Mouse (Mus musculus) limb, embryonic 10.5 days (tissue): ENCODE results near the gene Foxj3. TPM values are rescaled to one million over a fixed set of nuclear protein-coding genes. Genes with fewer than 3 reads are reported as not detected.

Source experiments
- DNase-seq: peaks from one replicate; pipeline ENCODE4 v3.0.0-alpha.2; 2017; ENCODE audit warnings: low spot score
- H3K27ac ChIP-seq: fragments of 300-500 bp; sonication (generic); 2 replicates; pipeline ENCODE4 v1.5.1; 2016; ENCODE audit warnings: mild to moderate bottlenecking
- H3K27me3 ChIP-seq: fragments of 300-500 bp; sonication (generic); 2 replicates; pipeline ENCODE4 v1.6.1; 2016; ENCODE audit warnings: low read depth, mild to moderate bottlenecking; ENCODE audit not compliant: poor library complexity, severe bottlenecking
- H3K36me3 ChIP-seq: fragments of 300-500 bp; sonication (generic); 2 replicates; pipeline ENCODE4 v1.6.1; 2016; ENCODE audit warnings: mild to moderate bottlenecking, moderate library complexity
- H3K4me1 ChIP-seq: fragments of 300-500 bp; sonication (generic); 2 replicates; pipeline ENCODE4 v1.6.1; 2016
- H3K4me3 ChIP-seq: fragments of 300-500 bp; sonication (generic); 2 replicates; pipeline ENCODE4 v1.5.1; 2016; ENCODE audit warnings: mild to moderate bottlenecking, moderate library complexity
- H3K9me3 ChIP-seq: fragments of 300-500 bp; sonication (generic); replicated peaks from 2 replicates; pipeline ENCODE4 v1.6.1; 2016; ENCODE audit warnings: mild to moderate bottlenecking
- WGBS: fragments of 180-500 bp; shearing (Covaris S2); methylation state at CpG from one replicate; pipeline ENCODE4 v1.1.7; 2016; 5-methylcytosine and 5-hydroxymethylcytosine counted together
- polyA plus RNA-seq: library from polyadenylated mRNA; unstranded; fragments of >200 nt; fragmentation: Nextera tagmentation; extraction: Ambion mirVana; gene quantifications from 2 replicates; pipeline ENCODE4 v1.2.1, GENCODE M21; 2016

Foxj3 gene
- polyA plus RNA-seq, 1 experiment from 2014 or later, result 25.2 TPM

DNA sequence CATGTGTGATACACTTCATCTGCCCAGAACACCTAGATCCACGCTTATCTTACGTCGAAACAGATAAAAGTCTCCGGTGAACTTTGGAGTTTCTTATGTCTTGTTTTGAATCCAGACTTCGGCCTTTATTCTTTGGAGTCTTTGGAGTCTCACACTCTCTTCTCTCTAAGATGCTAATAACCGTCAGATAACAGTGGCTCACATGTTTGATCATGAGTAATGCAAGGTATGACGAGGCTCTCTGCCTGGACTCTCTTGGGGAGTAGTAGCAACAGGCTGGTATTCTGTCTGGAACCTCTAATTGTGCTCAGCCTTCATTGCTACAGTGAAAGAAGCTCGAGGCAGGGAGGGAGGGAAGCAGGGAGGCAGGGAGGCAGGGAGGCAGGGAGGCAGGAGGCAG lies 123.2 kb downstream of the Foxj3 start:
- no peaks in the 10 kb centered on the region for H3K9me3 ChIP-seq
- 87% methylated on average over 8 of the region's 8 CpGs for WGBS
- no peak for DNase-seq
- H3K27me3 ChIP-seq, result no peaks in the 10 kb centered on the region
- H3K27ac ChIP-seq, result no peak overlapping the region
- H3K4me3 ChIP-seq, result no peak overlapping the region
- H3K4me1 ChIP-seq, result no peaks in the 10 kb centered on the region
- H3K36me3 ChIP-seq, result no peaks in the 10 kb centered on the region

GRCm38 (mm10) chr4:119662151-119662550 lies 125.3 kb downstream of the Foxj3 start:
- Histone ChIP-seq H3K9me3 (no peaks in the 10 kb centered on the region), H3K4me1 (no peaks in the 10 kb centered on the region), H3K27ac (no peak overlapping the region), H3K36me3 (no peaks in the 10 kb centered on the region), H3K27me3 (no peaks in the 10 kb centered on the region), H3K4me3 (no peak overlapping the region)
- 88% methylated on average over 4 of the region's 4 CpGs for WGBS
- DNase-seq, result no peak

DNA sequence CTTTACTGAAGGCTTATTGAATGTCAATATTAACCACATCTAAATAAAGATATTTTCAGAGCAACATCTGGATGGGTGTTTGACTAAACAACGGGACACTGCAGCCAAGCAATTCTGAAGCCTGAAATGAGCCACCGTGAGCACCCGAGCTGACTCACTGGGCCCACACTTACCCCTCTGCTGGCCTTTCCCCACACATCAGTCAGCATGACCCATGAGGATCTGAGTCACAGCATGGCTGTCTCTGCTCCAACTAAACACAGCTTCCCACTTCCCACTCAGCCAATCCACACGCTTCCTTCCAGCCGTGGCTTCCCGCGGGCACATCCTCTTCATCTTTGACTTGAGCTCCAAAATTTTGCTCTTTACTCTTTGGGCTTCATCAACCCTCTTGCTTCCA lies 126.2 kb downstream of the Foxj3 start:
- H3K27me3 ChIP-seq, result no peaks in the 10 kb centered on the region
- H3K27ac ChIP-seq, result no peak overlapping the region
- no peak for DNase-seq
- H3K4me3 ChIP-seq, result no peak overlapping the region
- no peaks in the 10 kb centered on the region for H3K4me1 ChIP-seq
- H3K9me3 ChIP-seq, result no peaks in the 10 kb centered on the region
- 90% methylated on average over 7 of the region's 7 CpGs for WGBS
- no peaks in the 10 kb centered on the region for H3K36me3 ChIP-seq

- DNase-seq, result no peak
- no peak overlapping the region for H3K27ac ChIP-seq
- no peaks in the 10 kb centered on the region for H3K9me3 ChIP-seq
- no peaks in the 10 kb centered on the region for H3K27me3 ChIP-seq
- WGBS, result 96% methylated on average over 14 of the region's 14 CpGs
- H3K4me3 ChIP-seq, result no peak overlapping the region
- H3K4me1 ChIP-seq, result no peaks in the 10 kb centered on the region
- H3K36me3 ChIP-seq, result no peaks in the 10 kb centered on the region
Measured at GRCm38 (mm10) chr4:119663409-119664095, 126.7 kb downstream of the Foxj3 start.

- H3K4me3 ChIP-seq, result no peak overlapping the region
- WGBS, result 87% methylated on average over 2 of the region's 2 CpGs
- no peaks in the 10 kb centered on the region for H3K9me3 ChIP-seq
- no peaks in the 10 kb centered on the region for H3K4me1 ChIP-seq
- no peak for DNase-seq
- no peaks in the 10 kb centered on the region for H3K36me3 ChIP-seq
- H3K27ac ChIP-seq, result no peak overlapping the region
- no peaks in the 10 kb centered on the region for H3K27me3 ChIP-seq
Measured at GRCm38 (mm10) chr4:119665166-119665565, 128.4 kb downstream of the Foxj3 start.

GRCm38 (mm10) chr4:119666116-119666515 lies 129.3 kb downstream of the Foxj3 start:
- H3K27me3 ChIP-seq, result no peaks in the 10 kb centered on the region
- H3K27ac ChIP-seq, result no peak overlapping the region
- no peak for DNase-seq
- H3K9me3 ChIP-seq, result no peaks in the 10 kb centered on the region
- 69% methylated on average over 8 of the region's 8 CpGs for WGBS
- H3K4me3 ChIP-seq, result no peak overlapping the region
- H3K4me1 ChIP-seq, result no peaks in the 10 kb centered on the region
- no peaks in the 10 kb centered on the region for H3K36me3 ChIP-seq

DNA sequence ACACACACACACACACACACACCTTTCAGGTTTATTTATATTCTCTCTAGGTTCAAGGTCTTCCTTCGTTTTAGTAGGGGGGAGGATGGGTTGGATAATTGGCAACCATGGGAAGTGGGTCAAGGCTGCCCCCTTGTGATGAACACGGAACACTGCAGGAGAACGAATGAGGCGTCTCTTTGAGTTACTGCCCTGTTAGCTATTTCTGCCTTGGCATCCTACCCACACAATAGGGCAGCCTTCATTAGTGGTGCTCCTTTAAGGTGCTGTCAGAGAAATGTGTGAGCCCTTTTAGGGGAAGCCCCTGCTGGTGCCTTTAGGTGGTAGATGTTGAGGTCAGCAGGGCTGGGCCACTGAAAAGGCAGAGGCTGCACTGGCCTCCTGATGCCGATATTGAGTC lies 130.7 kb downstream of the Foxj3 start:
- DNase-seq, result peak; percentile 53
- no peaks in the 10 kb centered on the region for H3K4me1 ChIP-seq
- H3K9me3 ChIP-seq, result no peaks in the 10 kb centered on the region
- H3K36me3 ChIP-seq, result no peaks in the 10 kb centered on the region
- H3K4me3 ChIP-seq, result no peak overlapping the region
- no peaks in the 10 kb centered on the region for H3K27me3 ChIP-seq
- WGBS, result 27% methylated on average over 5 of the region's 5 CpGs
- H3K27ac ChIP-seq, result no peak overlapping the region

GRCm38 (mm10) chr4:119668185-119668584 lies 131.4 kb downstream of the Foxj3 start:
- Histone ChIP-seq H3K4me3 (no peak overlapping the region), H3K36me3 (no peaks in the 10 kb centered on the region), H3K27me3 (no peaks in the 10 kb centered on the region), H3K9me3 (no peaks in the 10 kb centered on the region), H3K4me1 (no peaks in the 10 kb centered on the region), H3K27ac (no peak overlapping the region)
- DNase-seq, result no peak
- 88% methylated on average over 3 of the region's 3 CpGs for WGBS

DNA sequence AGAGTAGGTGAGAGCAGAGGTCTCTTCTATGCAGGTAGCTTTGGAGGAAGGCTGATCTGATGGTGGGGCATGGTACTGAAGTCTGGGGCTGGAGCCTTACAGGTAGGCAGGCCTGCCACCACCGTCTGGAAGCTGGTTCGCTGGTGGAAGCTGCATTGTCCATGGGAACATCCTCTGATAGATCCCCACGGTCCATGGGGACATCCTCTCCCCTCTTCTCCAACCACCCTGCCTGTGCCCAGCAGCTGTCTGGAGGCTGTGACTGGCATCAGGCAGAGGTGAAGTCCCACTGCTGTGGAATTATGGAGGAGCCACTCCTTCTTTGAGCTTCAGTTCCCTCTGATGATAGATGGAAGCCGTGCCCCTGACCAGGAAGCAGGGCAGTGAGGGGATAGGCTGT lies 131.8 kb downstream of the Foxj3 start:
- WGBS, result 82% methylated on average over 4 of the region's 4 CpGs
- Histone ChIP-seq H3K36me3 (no peaks in the 10 kb centered on the region), H3K27ac (no peak overlapping the region), H3K9me3 (no peaks in the 10 kb centered on the region), H3K4me3 (no peak overlapping the region), H3K4me1 (no peaks in the 10 kb centered on the region), H3K27me3 (no peaks in the 10 kb centered on the region)
- DNase-seq, result no peak

- Histone ChIP-seq H3K27ac (no peak overlapping the region), H3K36me3 (no peaks in the 10 kb centered on the region), H3K4me1 (no peaks in the 10 kb centered on the region), H3K27me3 (no peaks in the 10 kb centered on the region), H3K9me3 (no peaks in the 10 kb centered on the region), H3K4me3 (no peak overlapping the region)
- WGBS, result 81% methylated on average over 10 of the region's 10 CpGs
- no peak for DNase-seq
Measured at GRCm38 (mm10) chr4:119669356-119670209, 132.8 kb downstream of the Foxj3 start.

DNA sequence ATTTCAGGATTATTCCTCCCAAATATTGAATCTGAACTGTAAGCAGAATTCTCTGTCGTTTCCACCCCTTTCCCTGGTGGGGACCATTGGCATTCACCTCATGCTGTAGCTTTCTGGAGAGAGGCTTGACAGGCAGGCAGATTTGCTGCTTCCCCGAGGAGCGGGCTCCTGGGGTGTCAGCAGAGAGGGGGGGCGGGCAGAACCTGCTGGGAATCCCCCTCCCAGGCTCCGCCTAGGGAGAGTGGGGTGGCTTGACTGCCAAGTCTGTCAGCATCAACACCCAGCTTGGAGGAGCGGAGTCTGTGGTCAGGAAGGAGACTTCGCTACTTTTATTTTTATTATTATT lies 133.4 kb downstream of the Foxj3 start:
- no peak for DNase-seq
- no peaks in the 10 kb centered on the region for H3K36me3 ChIP-seq
- 57% methylated on average over 7 of the region's 7 CpGs for WGBS
- H3K9me3 ChIP-seq, result no peaks in the 10 kb centered on the region
- no peaks in the 10 kb centered on the region for H3K4me1 ChIP-seq
- H3K4me3 ChIP-seq, result no peak overlapping the region
- no peak overlapping the region for H3K27ac ChIP-seq
- no peaks in the 10 kb centered on the region for H3K27me3 ChIP-seq

DNA sequence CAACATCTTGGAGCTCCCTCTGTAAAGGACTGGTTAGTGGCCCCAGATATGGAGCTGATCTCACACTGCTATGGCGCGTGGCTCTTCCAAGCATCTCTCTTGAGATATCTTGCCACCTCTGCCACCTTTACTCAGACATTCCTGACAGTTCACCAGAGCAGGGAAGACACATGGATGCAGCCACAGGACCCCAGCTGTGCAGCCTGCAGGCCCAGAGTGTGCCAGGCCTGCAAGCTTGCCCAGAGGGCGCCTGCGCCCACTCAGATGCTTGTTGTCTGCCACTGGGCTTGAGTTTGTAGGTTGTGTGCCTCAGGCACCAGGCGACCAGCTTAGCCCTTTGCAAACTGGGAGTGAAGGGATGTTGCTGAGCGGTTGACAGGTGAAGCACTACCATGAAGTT lies 133.9 kb downstream of the Foxj3 start:
- no peaks in the 10 kb centered on the region for H3K36me3 ChIP-seq
- no peak for DNase-seq
- H3K4me1 ChIP-seq, result no peaks in the 10 kb centered on the region
- no peak overlapping the region for H3K27ac ChIP-seq
- 86% methylated on average over 6 of the region's 6 CpGs for WGBS
- no peaks in the 10 kb centered on the region for H3K9me3 ChIP-seq
- no peaks in the 10 kb centered on the region for H3K27me3 ChIP-seq
- no peak overlapping the region for H3K4me3 ChIP-seq

- H3K36me3 ChIP-seq, result no peaks in the 10 kb centered on the region
- no peak overlapping the region for H3K4me3 ChIP-seq
- H3K27me3 ChIP-seq, result no peaks in the 10 kb centered on the region
- WGBS, result 93% methylated on average over 9 of the region's 9 CpGs
- DNase-seq, result no peak
- H3K4me1 ChIP-seq, result no peaks in the 10 kb centered on the region
- no peaks in the 10 kb centered on the region for H3K9me3 ChIP-seq
- no peak overlapping the region for H3K27ac ChIP-seq
Measured at GRCm38 (mm10) chr4:119671164-119671563, 134.4 kb downstream of the Foxj3 start.
